Mouse (Mus musculus): ENCODE results near the gene Ddo. TPM values are rescaled to one million over a fixed set of nuclear protein-coding genes. Genes with fewer than 3 reads are reported as not detected.
A peak's percentile ranks its signal among the peaks of the same experiment; 100 is the strongest.

The Ddo gene
- total RNA-seq, 2 experiments from 2014 or later, result 10.2 to 25.2 TPM

DNA sequence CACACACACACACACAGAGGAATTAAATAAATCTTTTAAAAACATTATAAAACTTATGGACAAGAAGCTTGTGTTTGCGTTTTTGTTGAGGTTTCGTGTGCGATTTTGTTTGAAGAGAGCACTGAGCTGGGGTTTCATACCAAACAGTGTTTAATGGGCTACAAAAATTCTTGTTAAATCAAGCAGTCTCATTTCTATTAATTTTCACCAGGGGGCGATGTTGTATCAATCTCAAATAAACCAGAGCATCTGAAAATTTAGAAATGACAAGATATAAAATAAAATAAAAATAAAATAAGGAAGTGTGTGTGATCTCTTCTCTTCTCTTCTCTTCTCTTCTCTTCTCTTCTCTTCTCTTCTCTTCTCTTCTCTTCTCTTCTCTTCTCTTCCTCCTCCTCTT lies 19.8 kb downstream of the Ddo start:
- DNase-seq (ENCODE audit: low spot score in 2 of 2), result no peak

DNA sequence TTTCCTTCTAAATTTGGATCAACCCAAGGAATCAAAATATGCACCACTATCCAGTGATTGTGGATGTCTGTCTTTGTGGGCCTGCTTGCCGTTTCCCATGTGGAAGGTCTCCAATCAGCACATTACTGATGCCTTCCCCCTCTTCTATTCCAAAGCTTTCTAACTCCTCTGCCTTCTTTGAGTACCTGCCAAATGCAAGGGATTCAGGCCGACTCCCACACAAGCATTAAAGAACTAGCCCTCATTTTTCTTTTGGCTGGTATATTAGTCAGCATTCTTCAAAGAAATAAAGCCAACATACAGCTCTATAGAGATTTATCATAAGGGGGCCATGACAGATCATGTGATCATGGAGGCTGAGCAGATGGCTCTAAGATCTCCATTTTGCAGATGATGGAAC lies 21.9 kb downstream of the Ddo start:
- no peak for DNase-seq (ENCODE audit: low spot score in 2 of 2)

DNA sequence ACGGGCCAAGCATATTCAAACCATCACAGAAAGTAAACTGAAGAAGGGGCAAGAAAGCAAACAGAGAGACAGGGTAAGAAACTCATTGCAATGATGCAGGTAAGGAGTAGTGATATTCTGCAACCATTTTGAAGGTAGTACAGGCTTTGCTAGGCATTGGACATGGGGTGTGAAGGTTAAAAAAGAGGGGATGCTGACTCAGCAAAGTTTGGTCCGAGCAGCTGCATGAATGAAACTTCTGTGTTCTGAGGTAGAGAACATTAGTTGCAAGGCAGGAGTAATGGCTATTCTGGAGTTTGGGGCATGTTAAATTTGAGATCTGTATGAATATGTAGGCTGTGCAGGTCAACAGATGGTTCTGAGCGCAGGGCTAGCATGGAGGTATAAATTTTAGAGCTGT lies 35.5 kb downstream of the Ddo start:
- DNase-seq (ENCODE audit: low spot score in 2 of 2), result no peak

DNA sequence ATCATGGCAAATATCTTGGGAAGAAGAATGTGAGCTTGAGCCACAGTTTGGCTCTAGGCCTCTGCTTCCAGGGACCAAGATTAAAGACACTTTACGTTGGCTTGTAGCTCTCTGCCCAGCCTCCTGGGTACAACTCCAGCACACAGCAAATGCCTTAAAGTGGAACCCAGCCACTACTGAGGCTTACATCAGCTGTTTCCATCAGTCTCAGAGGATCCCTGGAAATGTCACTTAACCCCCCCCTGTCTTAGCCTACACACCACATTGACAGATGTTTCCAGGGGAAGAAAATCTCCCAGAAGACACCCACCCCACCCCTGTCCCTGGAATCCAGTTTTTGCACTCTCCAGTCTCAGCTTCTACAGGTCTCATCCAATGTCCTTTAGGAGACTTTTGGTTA lies 37.1 kb downstream of the Ddo start:
- no peak for DNase-seq (ENCODE audit: low spot score in 2 of 2)

DNA sequence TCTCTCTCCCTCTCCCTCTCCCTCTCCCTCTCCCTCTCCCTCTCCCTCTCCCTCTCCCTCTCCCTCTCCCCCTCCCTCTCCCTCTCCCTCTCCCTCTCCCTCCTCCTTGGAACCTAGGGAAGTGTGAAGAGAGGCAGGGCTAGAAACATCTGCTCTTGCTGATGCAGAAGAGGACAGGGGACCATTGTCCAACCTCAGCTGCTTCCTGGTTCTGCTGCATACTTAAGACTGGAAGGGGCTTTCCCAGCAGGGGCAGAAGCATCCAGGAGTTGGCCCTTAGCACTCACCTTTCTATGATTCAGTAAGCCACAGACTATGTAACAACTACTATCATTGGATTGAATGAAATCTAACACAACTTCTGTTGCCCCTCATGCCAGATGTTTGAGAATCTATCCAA lies 38.8 kb downstream of the Ddo start:
- no peak for DNase-seq (ENCODE audit: low spot score in 2 of 2)

DNA sequence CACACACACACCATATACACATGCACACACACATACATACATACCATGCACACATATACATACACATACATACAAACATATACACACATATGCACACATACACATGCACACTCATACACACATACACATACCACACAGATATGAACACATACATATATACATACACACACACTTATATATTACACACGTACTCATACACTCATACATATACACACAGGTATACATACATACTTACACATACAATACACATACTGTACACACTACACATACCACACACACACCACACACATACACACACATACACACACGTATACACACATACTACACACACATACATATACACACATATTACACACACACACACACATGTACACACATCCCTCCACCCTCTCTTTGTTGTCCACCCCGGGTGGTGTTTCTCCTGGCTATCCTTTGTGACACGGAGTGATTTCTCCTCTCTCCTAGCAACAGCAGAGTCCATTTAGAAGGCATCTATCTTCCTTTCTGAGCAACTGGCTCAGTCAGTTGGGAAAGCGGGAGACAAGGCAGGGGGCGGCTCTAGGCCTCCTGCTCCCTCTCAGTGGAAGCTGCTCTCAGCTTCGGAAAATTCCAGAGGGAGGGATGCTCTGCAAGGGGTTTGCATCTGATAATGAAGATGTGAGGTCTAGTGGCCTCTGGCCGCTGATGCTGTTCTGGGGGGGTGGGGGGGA lies 42.9 kb downstream of the Ddo start:
- no peak for DNase-seq (ENCODE audit: low spot score in 2 of 2)

DNA sequence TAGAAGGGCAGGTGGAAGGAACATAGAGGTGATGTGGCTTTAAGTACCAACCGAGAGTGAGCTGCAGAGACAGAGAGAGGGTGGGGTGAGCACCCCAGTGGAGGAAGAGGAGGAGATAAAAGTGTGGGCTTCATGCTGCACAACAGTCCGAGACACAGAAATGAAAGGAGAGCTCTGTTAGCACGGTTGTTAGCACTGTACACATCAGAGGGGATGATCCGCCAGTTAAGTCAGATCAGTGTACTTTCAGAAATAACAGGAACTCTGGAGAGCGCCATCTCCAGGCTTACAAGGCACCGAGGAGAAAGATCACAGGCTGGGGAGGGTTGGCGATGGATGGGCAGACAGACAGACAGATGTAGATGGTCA lies 43.5 kb downstream of the Ddo start:
- no peak for DNase-seq (ENCODE audit: low spot score in 2 of 2)

DNA sequence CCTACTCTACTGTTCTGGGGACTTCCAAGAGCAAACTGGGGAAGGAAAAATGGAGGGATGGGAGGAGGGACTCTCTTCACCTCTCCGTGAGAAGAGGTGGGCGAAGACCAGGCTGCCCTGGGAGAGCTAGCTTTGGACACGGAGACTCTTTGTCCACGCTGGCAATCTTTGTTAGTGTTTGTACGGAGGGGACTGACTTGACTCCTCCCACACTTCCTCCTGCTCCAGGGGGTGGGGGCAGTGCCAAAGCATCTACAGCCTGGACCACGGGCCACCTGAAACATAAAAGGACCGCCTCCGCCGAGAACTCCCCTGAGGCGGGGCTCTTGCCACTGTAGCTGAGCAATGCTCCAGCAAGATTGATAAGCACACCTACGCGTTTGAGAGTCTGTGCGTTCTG lies 44.3 kb downstream of the Ddo start:
- no peak for DNase-seq (ENCODE audit: low spot score in 2 of 2)

DNA sequence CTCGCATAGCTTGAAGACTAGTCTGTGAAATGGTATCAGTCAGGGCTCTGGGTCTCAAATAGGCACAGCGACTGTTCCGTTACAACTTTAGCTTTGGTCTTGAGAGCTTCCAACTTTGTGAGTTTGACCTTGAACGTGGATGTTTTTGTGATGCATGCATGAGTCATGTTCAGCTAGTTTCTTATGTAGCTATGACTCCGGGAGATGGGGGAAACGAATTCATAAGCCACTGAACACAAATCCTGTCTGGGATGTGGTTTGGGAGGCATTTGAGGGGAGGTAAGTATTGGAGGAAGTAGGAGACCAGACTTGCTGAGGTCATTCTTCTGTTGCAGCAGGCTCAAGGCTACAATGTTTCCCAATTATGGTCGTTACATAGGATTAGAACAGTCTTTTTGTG lies 46.1 kb downstream of the Ddo start:
- no peak for DNase-seq (ENCODE audit: low spot score in 2 of 2)

DNA sequence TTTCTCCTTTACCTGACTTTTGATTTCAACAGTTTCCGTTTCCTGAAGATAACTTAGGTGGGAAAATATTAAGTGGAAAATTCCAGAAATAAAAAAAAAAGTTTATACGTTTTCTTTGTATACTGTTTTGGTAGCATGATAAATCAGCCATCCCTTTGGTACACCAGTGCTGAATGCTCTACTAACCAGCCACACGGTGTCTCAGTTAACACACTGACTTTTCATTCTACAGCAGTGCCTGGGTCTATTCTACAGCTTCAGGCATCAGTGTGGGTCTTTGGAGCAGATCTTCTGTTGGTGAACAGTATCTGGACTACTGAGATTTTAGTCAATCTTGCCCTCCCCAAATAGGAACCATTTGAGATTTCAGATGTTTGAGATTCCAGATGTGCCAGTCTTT lies 48.7 kb downstream of the Ddo start:
- no peak for DNase-seq (ENCODE audit: low spot score in 2 of 2)

DNA sequence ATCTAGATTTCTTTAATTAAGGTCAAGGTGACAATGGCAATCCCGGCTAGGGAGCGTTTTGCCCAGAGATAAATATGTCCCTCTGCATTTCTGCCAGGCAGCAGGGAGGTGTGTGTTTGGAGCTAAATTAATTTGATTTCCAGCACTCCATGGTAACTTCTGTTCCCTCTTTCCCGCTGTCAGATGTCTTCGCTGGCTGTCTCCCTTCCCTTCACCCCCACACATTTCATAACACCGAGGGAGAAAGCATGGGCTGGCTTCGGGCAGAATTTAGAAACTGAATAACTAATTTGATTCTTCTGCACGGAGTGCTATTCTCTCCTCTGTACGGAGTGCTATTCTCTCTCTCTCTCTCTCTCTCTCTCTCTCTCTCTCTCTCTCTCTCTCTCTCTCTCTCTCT lies 52.7 kb downstream of the Ddo start:
- DNase-seq (ENCODE audit: low spot score in 2 of 2), result no peak

DNA sequence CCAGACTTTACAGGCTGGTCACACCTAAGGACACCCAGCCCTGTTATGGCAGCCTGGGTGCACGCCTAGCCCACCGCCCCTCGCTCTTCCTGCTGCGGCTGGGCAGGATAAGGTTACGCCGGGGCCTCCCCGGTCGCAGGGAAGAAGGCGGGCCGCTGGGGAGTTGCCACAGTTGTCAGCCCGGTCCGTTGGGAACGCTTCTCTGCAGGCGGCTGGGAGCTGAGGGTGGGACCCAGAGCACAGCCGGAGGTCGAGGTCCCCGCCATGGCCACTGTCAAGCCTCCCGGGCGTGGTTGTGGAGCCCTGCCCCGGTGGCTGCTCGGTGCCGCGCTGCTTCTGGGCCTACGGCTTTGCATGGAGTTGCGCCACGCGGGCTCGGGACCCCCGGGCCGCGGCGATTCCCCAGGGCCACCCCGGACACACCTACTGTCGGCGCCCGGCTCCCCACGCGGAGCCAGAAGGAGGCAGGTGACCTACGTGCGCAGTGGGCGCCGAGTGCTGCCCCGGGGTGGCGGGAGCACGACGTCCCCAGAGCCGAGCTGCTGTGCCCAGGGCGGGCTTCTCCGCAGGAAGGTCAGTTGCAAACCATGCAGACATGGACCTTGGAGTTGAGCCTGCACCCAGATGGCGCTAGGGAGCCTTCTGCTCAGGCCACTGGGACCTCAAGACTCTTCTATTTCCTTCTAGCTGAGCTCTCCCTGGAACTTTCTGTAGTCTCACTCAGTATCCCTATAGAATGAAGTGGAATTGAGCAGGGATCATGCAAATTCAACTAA lies 53.5 kb downstream of the Ddo start, which contains the start of gene Mettl24:
Gene Mettl24 (plus strand): TSS at position 191 of the 776 bp plus-strand sequence.
- peak; percentile 71 to 74 for DNase-seq (ENCODE audit: low spot score in 2 of 2)

DNA sequence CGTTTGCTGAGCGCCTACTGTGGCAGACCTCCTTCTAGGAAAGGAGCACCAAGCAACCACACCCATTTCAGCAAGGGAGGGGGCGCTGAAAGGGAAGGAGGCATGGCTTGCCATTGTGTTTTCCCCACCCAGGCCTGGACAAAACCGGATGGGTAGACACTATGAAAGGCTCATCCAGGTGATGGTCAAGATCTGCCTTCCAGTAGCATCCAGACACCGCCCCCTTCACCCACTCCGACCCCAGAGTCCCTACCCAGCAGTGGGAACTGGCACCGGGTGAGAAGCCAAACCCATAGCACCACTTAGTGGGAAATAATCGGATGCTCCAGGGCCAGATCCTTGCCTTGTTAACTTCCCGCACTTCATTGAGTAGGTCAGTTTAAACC lies 54.0 kb downstream of the Ddo start:
- DNase-seq (ENCODE audit: low spot score in 2 of 2), result no peak

DNA sequence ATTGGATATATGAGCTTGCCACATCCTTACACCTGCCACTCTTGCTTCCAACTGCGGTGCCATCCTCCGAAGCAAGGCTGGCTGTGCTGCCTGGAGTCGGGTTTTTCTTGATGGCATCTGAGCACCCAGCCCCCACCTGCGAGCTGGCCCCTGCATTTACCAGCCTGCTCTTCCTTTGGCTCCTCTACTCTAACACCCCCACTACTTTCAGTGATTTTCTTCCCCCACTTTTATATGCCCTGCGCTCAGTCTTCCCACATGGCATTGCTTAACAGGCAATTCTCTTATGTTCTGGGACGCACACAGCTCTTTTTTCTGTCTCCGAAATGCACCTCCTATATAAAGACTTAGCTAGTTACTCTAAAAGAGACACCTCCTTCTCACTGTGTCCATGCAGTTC lies 54.5 kb downstream of the Ddo start:
- no peak for DNase-seq (ENCODE audit: low spot score in 2 of 2)

DNA sequence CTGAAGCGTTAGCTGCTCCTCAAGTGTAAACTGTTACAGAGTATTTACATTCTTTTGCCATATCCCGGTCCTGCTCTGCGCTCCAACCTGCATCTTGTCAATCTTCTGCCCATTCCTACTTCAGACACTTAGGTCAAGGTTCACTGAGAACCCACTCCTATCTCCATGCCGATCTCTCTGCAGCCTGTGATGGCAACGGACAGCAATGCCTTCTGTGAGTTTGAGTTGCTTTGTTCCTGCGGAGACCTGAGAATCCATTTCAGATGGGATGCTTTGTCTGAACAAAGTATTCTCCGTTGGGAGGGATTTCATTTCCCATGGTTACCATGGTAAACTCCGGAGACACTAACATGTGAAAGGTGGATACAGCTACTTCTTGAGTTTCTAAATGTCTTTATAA lies 55.8 kb downstream of the Ddo start:
- DNase-seq (ENCODE audit: low spot score in 2 of 2), result no peak

DNA sequence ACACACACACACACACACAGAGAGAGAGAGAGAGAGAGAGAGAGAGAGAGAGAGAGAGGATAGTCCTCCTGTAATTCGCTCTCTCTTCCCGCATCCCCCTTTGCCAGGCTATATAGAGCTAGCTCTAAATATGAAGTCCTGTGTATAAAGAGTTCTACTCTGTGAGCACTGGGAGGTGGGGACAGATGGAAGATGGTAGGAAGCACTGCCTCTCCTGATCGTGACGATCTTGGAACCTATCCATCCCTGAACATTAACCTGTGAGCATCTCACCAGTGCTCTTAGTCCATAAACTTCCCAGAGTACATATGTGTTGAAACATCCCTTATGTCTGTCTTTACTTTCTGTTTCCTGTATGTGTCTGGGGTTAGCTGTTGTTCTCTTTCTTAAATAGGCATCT lies 57.2 kb downstream of the Ddo start:
- DNase-seq (ENCODE audit: low spot score in 2 of 2), result no peak

DNA sequence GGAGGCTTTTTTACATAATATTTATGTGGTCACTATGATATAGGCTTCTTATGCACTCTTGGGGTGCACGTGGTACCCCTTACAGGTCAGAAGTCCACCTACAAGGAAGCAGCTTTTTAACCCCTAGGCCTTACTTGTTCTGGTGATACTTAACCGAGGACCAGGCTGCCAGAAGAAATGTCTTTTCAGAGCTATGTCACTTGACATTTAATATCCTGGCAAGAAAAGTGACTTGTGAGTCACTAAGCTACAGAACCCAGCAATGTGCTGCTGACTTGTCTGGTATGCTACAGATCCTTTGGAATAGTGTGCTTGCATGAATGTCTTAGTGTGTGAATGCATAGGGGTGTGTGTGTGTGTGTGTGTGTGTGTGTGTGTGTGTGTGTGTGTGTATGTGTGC lies 57.6 kb downstream of the Ddo start:
- DNase-seq (ENCODE audit: low spot score in 2 of 2), result no peak

DNA sequence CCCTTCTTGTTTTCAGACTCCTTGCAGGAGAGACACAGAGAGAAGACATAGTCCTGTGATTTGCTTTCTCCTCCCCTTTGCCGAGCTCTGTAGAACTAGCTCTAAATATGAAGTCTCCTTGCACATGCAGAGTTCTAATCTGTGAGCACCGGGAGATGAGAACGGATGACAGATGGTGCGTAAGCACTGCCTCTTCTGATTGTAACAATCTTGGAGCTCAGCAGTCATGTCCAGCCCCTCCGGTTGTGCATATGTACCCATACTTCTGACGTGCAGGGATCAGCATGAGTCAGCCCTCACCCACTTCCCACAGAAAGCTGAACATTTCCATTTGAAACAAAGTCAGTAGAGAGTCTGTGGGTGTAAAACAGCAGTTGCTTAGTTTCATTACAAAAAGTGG lies 58.5 kb downstream of the Ddo start:
- no peak for DNase-seq (ENCODE audit: low spot score in 2 of 2)

DNA sequence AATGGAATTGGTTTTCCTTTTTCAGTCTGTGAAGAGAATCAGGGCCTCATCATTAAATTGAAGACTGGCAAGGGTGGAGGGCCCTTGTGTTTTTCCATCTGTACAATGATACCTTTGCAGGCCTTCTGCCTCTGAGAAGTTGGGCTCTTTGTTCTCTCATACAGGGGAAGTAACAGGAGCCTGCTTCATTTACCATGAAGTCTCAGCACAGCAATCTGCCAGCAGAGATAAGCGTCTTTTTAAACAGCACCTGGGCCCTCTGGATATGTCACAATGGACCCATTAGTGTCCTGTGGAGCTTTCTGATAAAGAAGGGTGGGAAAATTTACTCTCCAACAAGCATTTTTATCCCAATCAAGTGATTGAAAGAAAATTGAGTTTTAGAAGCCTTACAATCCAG lies 59.1 kb downstream of the Ddo start:
- no peak for DNase-seq (ENCODE audit: low spot score in 2 of 2)

DNA sequence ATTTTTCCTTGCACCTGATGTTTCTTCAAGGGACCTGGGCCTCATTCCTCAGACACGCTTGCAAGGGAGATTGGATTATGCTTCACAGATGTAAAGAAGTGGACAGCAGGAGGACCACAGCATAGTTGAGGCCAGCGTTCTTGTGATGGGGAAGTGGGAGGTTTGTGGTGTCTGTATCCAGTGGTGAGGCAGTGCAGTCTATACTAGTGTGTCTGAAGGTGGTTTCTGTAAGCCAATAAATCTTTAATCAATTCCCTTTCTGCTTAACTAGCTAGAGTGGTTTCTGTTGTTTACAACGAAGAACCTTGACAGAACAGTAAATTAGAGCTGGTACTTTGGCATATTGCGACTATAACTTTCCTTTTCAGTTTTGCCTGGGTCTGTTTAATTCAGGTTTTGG lies 68.8 kb downstream of the Ddo start:
- no peak for DNase-seq (ENCODE audit: low spot score in 2 of 2)

DNA sequence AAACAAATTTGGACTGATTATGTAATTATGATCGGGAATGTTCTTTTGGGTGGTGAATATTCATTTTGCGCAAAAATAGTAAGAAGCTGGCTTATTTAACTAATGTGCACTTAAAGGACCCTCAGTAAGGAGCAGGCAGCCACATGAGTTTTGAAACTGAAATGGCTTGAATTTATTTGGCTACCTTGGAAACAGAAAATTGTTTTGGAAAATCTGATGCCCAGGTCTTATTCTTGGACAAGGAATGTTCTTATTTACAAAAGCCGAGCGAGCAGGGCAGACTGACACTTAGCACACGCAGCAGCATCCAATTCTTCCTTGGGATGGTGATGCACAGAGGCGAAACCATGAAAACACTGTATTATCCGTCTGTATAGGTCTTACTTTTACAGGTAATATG lies 81.3 kb downstream of the Ddo start:
- DNase-seq (ENCODE audit: low spot score in 2 of 2), result no peak

DNA sequence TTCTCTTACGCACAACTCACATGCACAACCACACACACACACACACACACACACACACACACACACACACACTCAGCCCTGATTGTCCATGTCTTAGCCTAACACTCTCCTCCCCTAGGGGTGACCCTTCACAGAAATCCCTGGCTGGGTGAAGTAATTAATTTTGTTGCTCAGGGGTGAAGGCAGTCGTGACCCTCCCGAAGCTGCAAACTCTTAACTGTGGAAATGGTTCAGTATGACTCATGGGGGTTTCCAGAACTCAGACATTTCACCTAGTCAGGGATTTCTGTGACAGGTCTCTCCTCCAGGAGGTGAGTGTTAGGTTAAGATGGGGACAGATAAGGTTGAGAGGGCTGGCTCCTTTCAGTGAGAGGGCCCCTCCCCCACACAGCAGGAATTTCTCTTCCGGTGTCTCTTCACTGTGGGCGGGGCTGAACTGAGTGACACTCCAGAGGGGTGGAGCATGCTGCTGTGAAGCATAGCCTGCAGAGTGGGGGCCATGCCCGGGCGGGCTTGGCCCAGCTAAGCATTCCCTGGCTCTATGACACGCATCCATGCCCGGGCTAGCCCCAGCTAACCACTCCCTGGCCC lies 83.3 kb downstream of the Ddo start:
- no peak for DNase-seq (ENCODE audit: low spot score in 2 of 2)

DNA sequence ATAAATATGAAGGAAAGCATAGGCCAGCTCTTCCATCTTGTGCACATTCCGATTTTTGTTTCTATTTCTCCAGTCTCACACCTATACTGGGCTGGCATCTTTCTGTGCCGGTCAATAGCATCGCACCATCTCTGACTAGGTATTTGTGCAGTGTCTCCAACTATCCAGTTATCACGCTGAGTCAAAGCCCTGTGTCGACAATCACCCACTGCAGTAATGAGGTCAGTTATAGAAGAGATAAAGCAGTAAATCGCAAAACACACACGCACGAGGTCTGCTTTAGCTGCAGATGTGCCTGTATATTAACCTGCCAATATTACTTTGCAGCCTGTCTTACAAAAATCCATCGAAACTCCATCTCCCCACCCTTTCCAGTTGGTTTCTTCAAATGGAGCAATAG lies 84.0 kb downstream of the Ddo start:
- DNase-seq (ENCODE audit: low spot score in 2 of 2), result no peak
